Mouse (Mus musculus) stomach, postnatal 0 days (tissue): ENCODE results near the gene Hif3a. TPM values are rescaled to one million over a fixed set of nuclear protein-coding genes. Genes with fewer than 3 reads are reported as not detected.

Experiments
- ATAC-seq: fragments of 200-750 bp; cut with Nextera tagmentation; 2 replicates; pipeline ENCODE4 v1.8.0; 2017; ENCODE audit not compliant: low FRiP score, low TSS enrichment
- DNase-seq: peaks from one replicate; pipeline ENCODE4 v3.0.0-alpha.2; 2016; ENCODE audit warnings: low spot score
- H3K27ac ChIP-seq: fragments of 300-500 bp; sonication (generic); replicated peaks from 2 replicates; pipeline ENCODE4 v1.5.1; 2014; ENCODE audit warnings: mild to moderate bottlenecking, control low read depth
- H3K27me3 ChIP-seq: fragments of 300-500 bp; sonication (generic); 2 replicates; pipeline ENCODE4 v1.6.1; 2014; ENCODE audit warnings: low read length; ENCODE audit not compliant: control insufficient read depth, insufficient read depth
- H3K36me3 ChIP-seq: fragments of 300-500 bp; sonication (generic); 2 replicates; pipeline ENCODE4 v1.6.1; 2014; ENCODE audit warnings: low read length, mixed read lengths; ENCODE audit not compliant: control insufficient read depth, insufficient read depth
- H3K4me1 ChIP-seq: fragments of 300-500 bp; sonication (generic); replicated peaks from 2 replicates; pipeline ENCODE4 v1.6.1; 2014; ENCODE audit warnings: antibody characterized with exemption; ENCODE audit not compliant: control insufficient read depth, insufficient read depth
- H3K4me2 ChIP-seq: fragments of 300-500 bp; sonication (generic); replicated peaks from 2 replicates; pipeline ENCODE4 v1.6.1; 2014; ENCODE audit warnings: low read depth, mild to moderate bottlenecking, control low read depth, moderate library complexity
- H3K4me3 ChIP-seq: fragments of 300-500 bp; sonication (generic); 2 replicates; pipeline ENCODE4 v1.5.1; 2014; ENCODE audit warnings: low read depth, low read length, control low read depth
- H3K9ac ChIP-seq: fragments of 300-500 bp; sonication (generic); 2 replicates; pipeline ENCODE4 v1.6.1; 2014; ENCODE audit warnings: mild to moderate bottlenecking, low read length, control low read depth, mixed read lengths
- H3K9me3 ChIP-seq: fragments of 300-500 bp; sonication (generic); 2 replicates; pipeline ENCODE4 v1.6.1; 2016; ENCODE audit warnings: low read length; ENCODE audit not compliant: control insufficient read depth
- CTCF ChIP-seq: IDR thresholded peaks from 2 replicates; pipeline ENCODE4 v1.5.1; 2016; ENCODE audit warnings: antibody characterized with exemption, low read depth, mild to moderate bottlenecking, moderate library complexity
- EP300 ChIP-seq: optimal IDR thresholded peaks from 2 replicates; pipeline ENCODE3; 2016; ENCODE audit warnings: antibody characterized with exemption
- WGBS: fragments of 180-500 bp; shearing (Covaris S2); extraction: QIAGEN DNeasy Blood & Tissue Kit; methylation state at CpG from one replicate; pipeline ENCODE4 v1.1.7; 2014; 5-methylcytosine and 5-hydroxymethylcytosine counted together
- polyA plus RNA-seq: library from polyadenylated mRNA; unstranded; fragments of >200 nt; fragmentation: Nextera tagmentation; extraction: Ambion mirVana; gene quantifications from 2 replicates; pipeline ENCODE4 v1.2.1, GENCODE M21; 2015

Hif3a gene
- polyA plus RNA-seq, 1 experiment from 2014 or later = 4.0 TPM

- 90% methylated on average over 4 of the region's 4 CpGs for WGBS
- H3K27ac ChIP-seq = peak overlapping the region; percentile 99; the same call in 1 of the 2 replicates
These were observed 6.8 kb downstream of the Hif3a start for GRCm38 (mm10) chr7:17055287-17055946.

GRCm38 (mm10) chr7:17054325-17054989, 7.8 kb downstream of the Hif3a start:
- 93% methylated on average over 14 of the region's 16 CpGs for WGBS
- Histone ChIP-seq H3K4me1 (peaks cover 3% of the 10 kb centered on the region), H3K4me2 (no peak overlapping the region), H3K4me3 (no peak overlapping the region), H3K27me3 (no peaks in the 10 kb centered on the region), H3K36me3 (peaks cover 7% of the 10 kb centered on the region; the same call in 1 of the 2 replicates), H3K9me3 (no peaks in the 10 kb centered on the region), H3K9ac (no peak overlapping the region), H3K27ac (no peak overlapping the region)
- ATAC-seq (no peak), DNase-seq (peak; percentile 16)
- TF ChIP-seq EP300 (no peak), CTCF (no peak)

More at GRCm38 (mm10) chr7:17055287-17055946, 6.8 kb downstream of the Hif3a start:
- Histone ChIP-seq H3K9ac (no peak overlapping the region), H3K4me1 (peaks cover 6% of the 10 kb centered on the region), H3K36me3 (peaks cover 7% of the 10 kb centered on the region; the same call in 1 of the 2 replicates), H3K27me3 (no peaks in the 10 kb centered on the region), H3K9me3 (no peaks in the 10 kb centered on the region), H3K4me2 (peak overlapping the region; percentile 86), H3K4me3 (peak overlapping the region; percentile 48; the same call in 1 of the 2 replicates)
- ATAC-seq (no peak), DNase-seq (no peak)
- TF ChIP-seq EP300 (no peak), CTCF (no peak)

DNA sequence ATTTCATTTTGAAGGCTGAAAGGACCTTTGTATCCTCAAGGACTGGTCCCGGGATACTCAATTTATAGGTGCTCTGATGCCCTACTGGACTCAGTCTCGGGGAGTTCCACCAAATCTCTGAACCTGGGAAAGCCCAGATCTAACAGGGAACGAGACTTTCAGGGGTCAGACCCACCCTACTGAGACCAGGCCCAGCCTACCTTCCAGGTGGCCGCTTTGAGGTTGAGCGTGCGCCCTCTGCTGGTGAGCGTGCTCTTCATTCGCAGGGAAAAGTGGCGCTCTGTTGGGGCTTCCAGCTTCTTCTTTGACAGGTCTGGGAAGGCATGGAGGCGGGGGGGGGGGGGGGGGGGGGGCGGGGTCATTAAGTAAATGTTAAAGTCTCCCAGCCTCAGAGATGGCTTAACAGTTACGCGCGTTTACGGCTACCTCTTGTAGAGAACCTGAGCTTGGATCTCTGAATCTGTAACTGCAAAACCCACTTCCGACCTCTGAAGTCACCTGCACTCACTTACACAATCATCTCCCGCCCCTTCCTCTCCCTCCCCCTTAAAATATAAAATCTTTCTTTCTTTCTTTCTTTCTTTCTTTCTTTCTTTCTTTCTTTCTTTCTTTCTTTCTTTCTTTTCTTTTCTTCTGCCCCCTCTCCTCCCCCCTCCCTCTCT, 11.2 kb downstream of the Hif3a start:
- Histone ChIP-seq H3K27ac (no peak overlapping the region), H3K4me2 (no peak overlapping the region), H3K9ac (no peak overlapping the region), H3K27me3 (no peaks in the 10 kb centered on the region), H3K4me1 (no peaks in the 10 kb centered on the region), H3K4me3 (no peak overlapping the region), H3K9me3 (no peaks in the 10 kb centered on the region), H3K36me3 (peaks cover 22% of the 10 kb centered on the region)
- DNase-seq (peak; percentile 87), ATAC-seq (peak; percentile 61)
- WGBS = 14% methylated on average over 15 of the region's 17 CpGs
- no peak for TF ChIP-seq EP300
- peak; percentile 84 for TF ChIP-seq CTCF

GRCm38 (mm10) chr7:17050491-17050890, 11.7 kb downstream of the Hif3a start:
- Histone ChIP-seq H3K9me3 (no peaks in the 10 kb centered on the region), H3K4me1 (no peaks in the 10 kb centered on the region), H3K27ac (no peak overlapping the region), H3K4me2 (no peak overlapping the region), H3K9ac (no peak overlapping the region), H3K27me3 (no peaks in the 10 kb centered on the region), H3K36me3 (peaks cover 22% of the 10 kb centered on the region), H3K4me3 (no peak overlapping the region)
- DNase-seq (peak; percentile 14), ATAC-seq (no peak)
- WGBS = 78% methylated on average over 11 of the region's 11 CpGs
- no peak for TF ChIP-seq EP300
- TF ChIP-seq CTCF = no peak

GRCm38 (mm10) chr7:17048431-17049190, 13.6 kb downstream of the Hif3a start:
- DNase-seq (peak; percentile 15), ATAC-seq (no peak)
- H3K27me3 ChIP-seq = no peaks in the 10 kb centered on the region
- H3K9me3 ChIP-seq = no peaks in the 10 kb centered on the region
- 85% methylated on average over 10 of the region's 10 CpGs for WGBS
- H3K27ac ChIP-seq = no peak overlapping the region
- no peak overlapping the region for H3K4me2 ChIP-seq
- no peaks in the 10 kb centered on the region for H3K4me1 ChIP-seq
- TF ChIP-seq CTCF (no peak), EP300 (no peak)
- H3K4me3 ChIP-seq = no peak overlapping the region
- no peak overlapping the region for H3K9ac ChIP-seq
- peaks cover 29% of the 10 kb centered on the region for H3K36me3 ChIP-seq
